Mouse (Mus musculus) right cerebral cortex, postnatal 36 days (tissue): ENCODE measurements at regions not wholly inside any gene's neighbourhood (a gene's known extent, or its start where the extent isn't known, plus 50 kb on each side); places are given as distances from the start of the nearest gene placed in this dataset.

ENCODE experiments used
- DNase-seq, 2 experiments: peaks; one replicate each; pipeline ENCODE4 v3.0.0; 2022; ENCODE audit warnings: low spot score in 2 of 2, mixed read lengths in 1 of 2

GRCm38 (mm10) chr15:11712481-11713274 lies 194.4 kb downstream of the Npr3 start:
- DNase-seq = peak; percentile 2 to 7

GRCm38 (mm10) chr15:11701246-11701645 lies 205.8 kb downstream of the Npr3 start:
- no peak for DNase-seq

GRCm38 (mm10) chr15:11699929-11700328 lies 207.2 kb downstream of the Npr3 start:
- DNase-seq = no peak

GRCm38 (mm10) chr15:11697060-11697459 lies 210.0 kb downstream of the Npr3 start:
- DNase-seq = no peak

- DNase-seq = no peak
Observed at GRCm38 (mm10) chr15:11693772-11694270, 213.3 kb downstream of the Npr3 start.

GRCm38 (mm10) chr15:11664839-11665379 lies 242.2 kb downstream of the Npr3 start:
- DNase-seq = no peak

GRCm38 (mm10) chr15:11655168-11655567 lies 251.9 kb downstream of the Npr3 start:
- DNase-seq = no peak

GRCm38 (mm10) chr15:11646241-11646640 lies 246.8 kb upstream of the Tars start:
- DNase-seq = no peak

GRCm38 (mm10) chr15:11644779-11645178 lies 245.3 kb upstream of the Tars start:
- no peak for DNase-seq

GRCm38 (mm10) chr15:11630654-11631053 lies 231.2 kb upstream of the Tars start:
- DNase-seq = no peak

- DNase-seq = no peak
Observed at GRCm38 (mm10) chr15:11626433-11626832, 227.0 kb upstream of the Tars start.

- no peak for DNase-seq
Observed at GRCm38 (mm10) chr15:11612416-11612815, 213.0 kb upstream of the Tars start.

- no peak for DNase-seq
Observed at GRCm38 (mm10) chr15:11610043-11610670, 210.7 kb upstream of the Tars start.

- no peak for DNase-seq
Observed at GRCm38 (mm10) chr15:11607489-11607888, 208.0 kb upstream of the Tars start.

- no peak for DNase-seq
Observed at GRCm38 (mm10) chr15:11605677-11606076, 206.2 kb upstream of the Tars start.

GRCm38 (mm10) chr15:11597021-11597420 lies 197.6 kb upstream of the Tars start:
- DNase-seq = no peak

- DNase-seq = no peak
Observed at GRCm38 (mm10) chr15:11590542-11591116, 191.2 kb upstream of the Tars start.

GRCm38 (mm10) chr15:11589795-11590194 lies 190.3 kb upstream of the Tars start:
- no peak for DNase-seq

- no peak for DNase-seq
Observed at GRCm38 (mm10) chr15:11586384-11586783, 186.9 kb upstream of the Tars start.

- no peak for DNase-seq
Observed at GRCm38 (mm10) chr15:11584155-11584554, 184.7 kb upstream of the Tars start.

GRCm38 (mm10) chr15:11578331-11578730 lies 178.9 kb upstream of the Tars start:
- no peak for DNase-seq

- DNase-seq = no peak
Observed at GRCm38 (mm10) chr15:11574359-11574758, 174.9 kb upstream of the Tars start.
